Mouse (Mus musculus) brain, embryonic 14.5 days (tissue): ENCODE data around the gene Nubpl.

ENCODE experiments used
- CTCF ChIP-seq: fragments of 200-500 bp; IDR thresholded peaks from 2 replicates; pipeline ENCODE4 v1.5.1; 2012; ENCODE audit warnings: inconsistent platforms, mild to moderate bottlenecking, moderate library complexity, borderline replicate concordance; ENCODE audit not compliant: insufficient read depth, insufficient read length; ENCODE audit errors: extremely low read depth
- POLR2A ChIP-seq: fragments of 200-500 bp; IDR thresholded peaks from 2 replicates; pipeline ENCODE4 v1.6.1; 2012; ENCODE audit warnings: mild to moderate bottlenecking, inconsistent platforms, borderline replicate concordance; ENCODE audit not compliant: poor library complexity, insufficient read depth, insufficient read length, severe bottlenecking; ENCODE audit errors: extremely low read depth

GRCm38 (mm10) chr12:52306348-52306747, 208.8 kb downstream of the Nubpl start:
- TF ChIP-seq POLR2A, result no peak
- TF ChIP-seq CTCF, result no peak
